In genomic region chr8:4237814-4238433, GRCm38 (mm10) we compare ENCODE assay signal across 8 mouse cellular contexts. TPM values are rescaled to one million over a fixed set of nuclear protein-coding genes. Genes with fewer than 3 reads are reported as not detected.
DNase-seq lines count a peak whose midpoint lies in the region; ATAC-seq and TF ChIP-seq lines count a peak whose summit lies in the region.

No protein-coding gene starts in this region.

- H3K4me2 ChIP-seq in heart, embryonic 11.5 days = peak overlapping the region; percentile 61
- peak overlapping the region; percentile 79 for H3K4me2 ChIP-seq in heart, postnatal 0 days (ENCODE audit: low read depth, low read length)
- H3K4me2 ChIP-seq in limb, embryonic 15.5 days = peak overlapping the region; percentile 64
- H3K4me2 ChIP-seq in neural tube, embryonic 13.5 days = peak overlapping the region; percentile 74

- no peak for TF ChIP-seq EP300 in heart, postnatal 0 days (IDR thresholded peaks at IDR 0.05; ENCODE audit: low read depth)

- H3K4me1 ChIP-seq in heart, embryonic 11.5 days (ENCODE audit: control insufficient read depth, insufficient read depth, low read length) = peaks cover 10% of the 10 kb centered on the region
- peaks cover 18% of the 10 kb centered on the region for H3K4me1 ChIP-seq in bone marrow macrophage, adult 2 months (ENCODE audit: control insufficient read depth, insufficient read depth, low read length)
- peaks cover 22% of the 10 kb centered on the region for H3K4me1 ChIP-seq in heart, postnatal 0 days (ENCODE audit: control insufficient read depth, insufficient read depth)
- peaks cover 27% of the 10 kb centered on the region for H3K4me1 ChIP-seq in limb, embryonic 15.5 days
- peaks cover 33% of the 10 kb centered on the region for H3K4me1 ChIP-seq in neural tube, embryonic 13.5 days (replicated peaks)

- H3K36me3 ChIP-seq in heart, embryonic 11.5 days (ENCODE audit: control insufficient read depth, insufficient read depth, low read length) = peaks cover 3% of the 10 kb centered on the region; the same call in 1 of the 2 replicates
- H3K36me3 ChIP-seq in heart, postnatal 0 days (replicated peaks; ENCODE audit: control insufficient read depth, insufficient read depth, low read length) = peaks cover 12% of the 10 kb centered on the region
- H3K36me3 ChIP-seq in limb, embryonic 15.5 days = peaks cover 15% of the 10 kb centered on the region
- peaks cover 24% of the 10 kb centered on the region for H3K36me3 ChIP-seq in neural tube, embryonic 13.5 days

- H3K4me3 ChIP-seq in heart, embryonic 11.5 days (ENCODE audit: low read depth, low read length) = peak overlapping the region; percentile 68
- peak overlapping the region; percentile 65 for H3K4me3 ChIP-seq in bone marrow macrophage, adult 2 months (ENCODE audit: insufficient read depth, low read length)
- H3K4me3 ChIP-seq in heart, postnatal 0 days (ENCODE audit: low read depth, low read length) = peak overlapping the region; percentile 92
- peak overlapping the region; percentile 78 for H3K4me3 ChIP-seq in limb, embryonic 15.5 days
- H3K4me3 ChIP-seq in neural tube, embryonic 13.5 days = peak overlapping the region; percentile 87

- WGBS in heart, embryonic 11.5 days (ENCODE audit: insufficient replicate concordance) = 18% methylated on average over 15 of the region's 15 CpGs
- 16% methylated on average over 15 of the region's 15 CpGs for WGBS in heart, postnatal 0 days
- WGBS in limb, embryonic 15.5 days = 21% methylated on average over 15 of the region's 15 CpGs
- WGBS in neural tube, embryonic 13.5 days = 21% methylated on average over 15 of the region's 15 CpGs

- no peak for TF ChIP-seq CTCF in bone marrow macrophage, adult 2 months (IDR thresholded peaks at IDR 0.05; ENCODE audit: low read depth, low read length)
- TF ChIP-seq CTCF in heart, postnatal 0 days (IDR thresholded peaks at IDR 0.05; ENCODE audit: low read depth) = no peak

- no peak for TF ChIP-seq POLR2A in bone marrow macrophage, adult 2 months (IDR thresholded peaks at IDR 0.05; ENCODE audit: borderline replicate concordance, low read depth, low read length)

- DNase-seq in heart, postnatal 4 days = no peak
- peak; percentile 14 for DNase-seq in heart, postnatal 0 days (ENCODE audit: low spot score)
- no peak for DNase-seq in thymus, adult 18-20 months
- no peak for DNase-seq in retina, embryonic 14.5 days (ENCODE audit: low spot score)

- peaks cover 9% of the 10 kb centered on the region for H3K27me3 ChIP-seq in heart, embryonic 11.5 days (ENCODE audit: control insufficient read depth, insufficient read depth, low read length)
- no peaks in the 10 kb centered on the region for H3K27me3 ChIP-seq in heart, postnatal 0 days (ENCODE audit: control insufficient read depth, insufficient read depth, low read length)
- H3K27me3 ChIP-seq in limb, embryonic 15.5 days = no peaks in the 10 kb centered on the region
- H3K27me3 ChIP-seq in neural tube, embryonic 13.5 days = no peaks in the 10 kb centered on the region

- H3K9ac ChIP-seq in heart, embryonic 11.5 days (ENCODE audit: low read depth, low read length) = peak overlapping the region; percentile 88
- peak overlapping the region; percentile 76 for H3K9ac ChIP-seq in heart, postnatal 0 days (replicated peaks; ENCODE audit: low read depth, low read length)
- peak overlapping the region; percentile 67 for H3K9ac ChIP-seq in limb, embryonic 15.5 days
- H3K9ac ChIP-seq in neural tube, embryonic 13.5 days = peak overlapping the region; percentile 74

- H3K9me3 ChIP-seq in heart, embryonic 11.5 days (replicated peaks; ENCODE audit: control insufficient read depth, low read length) = no peaks in the 10 kb centered on the region
- no peaks in the 10 kb centered on the region for H3K9me3 ChIP-seq in heart, postnatal 0 days (replicated peaks; ENCODE audit: control insufficient read depth, low read length)
- H3K9me3 ChIP-seq in limb, embryonic 15.5 days = no peaks in the 10 kb centered on the region
- H3K9me3 ChIP-seq in neural tube, embryonic 13.5 days = no peaks in the 10 kb centered on the region

- peak overlapping the region; percentile 95 for H3K27ac ChIP-seq in heart, embryonic 11.5 days (ENCODE audit: low read depth, low read length)
- peak overlapping the region; percentile 82 for H3K27ac ChIP-seq in bone marrow macrophage, adult 2 months (ENCODE audit: insufficient read depth, low read depth, low read length)
- peak overlapping the region; percentile 97 for H3K27ac ChIP-seq in heart, postnatal 0 days (ENCODE audit: low read depth)
- peak overlapping the region; percentile 96 for H3K27ac ChIP-seq in limb, embryonic 15.5 days
- H3K27ac ChIP-seq in neural tube, embryonic 13.5 days (replicated peaks) = peak overlapping the region; percentile 94

- ATAC-seq in heart, embryonic 11.5 days (replicated peaks; ENCODE audit: insufficient number of reproducible peaks, low FRiP score, low TSS enrichment) = no peak
- no peak for ATAC-seq in heart, postnatal 0 days (ENCODE audit: insufficient read depth, low read depth)
- 0 out of 2 replicates have a peak, but pooled peaks have one; percentile 0 for ATAC-seq in limb, embryonic 15.5 days (ENCODE audit: insufficient number of reproducible peaks, low FRiP score, low TSS enrichment, low read depth)
- ATAC-seq in neural tube, embryonic 13.5 days (ENCODE audit: low read depth) = peak; percentile 0; the same call in 1 of the 2 replicates

RNA-seq across cellular contexts. Expression of gene Map2k7, which starts 0.6 kb away (rescaled TPM):
- polyA plus RNA-seq in heart, embryonic 11.5 days (2014; fragmentation: Nextera tagmentation; extraction: Ambion mirVana) = 12.5 and 14.4 TPM in 2 replicates
- total RNA-seq in heart, postnatal 4 days (2021) = 10 to 100 TPM; 66.7 to 68.9 TPM
- polyA plus RNA-seq in bone marrow macrophage, adult 2 months (2012; ENCODE audit: insufficient read depth, insufficient read length, missing spikeins) = 75.4 and 77.0 TPM in 2 replicates
- total RNA-seq in heart, postnatal 0 days (2014; rRNA removed; ENCODE audit: low replicate concordance) = 27.7 and 36.8 TPM in 2 replicates
- polyA plus RNA-seq in heart, postnatal 0 days (2015; fragmentation: Nextera tagmentation; extraction: Ambion mirVana) = 18.7 and 21.0 TPM in 2 replicates
- polyA plus RNA-seq in limb, embryonic 15.5 days (2015; fragmentation: Nextera tagmentation; extraction: Ambion mirVana) = 25.1 and 27.1 TPM in 2 replicates
- polyA plus RNA-seq in neural tube, embryonic 13.5 days (2015; fragmentation: Nextera tagmentation; extraction: Ambion mirVana) = 36.9 and 38.9 TPM in 2 replicates

RNA-seq across cellular contexts. Expression of gene Gm49320, which starts 0.7 kb away (rescaled TPM):
- 0.07 TPM in 1 of 2 replicates, not detected in the other for polyA plus RNA-seq in heart, embryonic 11.5 days (2014; fragmentation: Nextera tagmentation; extraction: Ambion mirVana)
- under 1 TPM; 0.24 to 0.52 TPM for total RNA-seq in heart, postnatal 4 days (2021)
- polyA plus RNA-seq in bone marrow macrophage, adult 2 months (2012; ENCODE audit: insufficient read depth, insufficient read length, missing spikeins) = not detected in 2 replicates
- total RNA-seq in heart, postnatal 0 days (2014; rRNA removed; ENCODE audit: low replicate concordance) = 0.66 TPM in 1 of 2 replicates, not detected in the other
- polyA plus RNA-seq in heart, postnatal 0 days (2015; fragmentation: Nextera tagmentation; extraction: Ambion mirVana) = 0.19 and 0.34 TPM in 2 replicates
- 0.90 and 1.4 TPM in 2 replicates for polyA plus RNA-seq in limb, embryonic 15.5 days (2015; fragmentation: Nextera tagmentation; extraction: Ambion mirVana)
- polyA plus RNA-seq in neural tube, embryonic 13.5 days (2015; fragmentation: Nextera tagmentation; extraction: Ambion mirVana) = 1.6 and 1.9 TPM in 2 replicates

RNA-seq across cellular contexts. Expression of gene Tgfbr3l, which starts 10.1 kb away (rescaled TPM):
- 2.5 and 2.9 TPM in 2 replicates for polyA plus RNA-seq in heart, embryonic 11.5 days (2014; fragmentation: Nextera tagmentation; extraction: Ambion mirVana)
- total RNA-seq in heart, postnatal 4 days (2021) = 1 to 10 TPM; 4.0 to 5.5 TPM
- polyA plus RNA-seq in bone marrow macrophage, adult 2 months (2012; ENCODE audit: insufficient read depth, insufficient read length, missing spikeins) = 3.6 and 4.4 TPM in 2 replicates
- total RNA-seq in heart, postnatal 0 days (2014; rRNA removed; ENCODE audit: low replicate concordance) = 3.9 and 6.4 TPM in 2 replicates
- polyA plus RNA-seq in heart, postnatal 0 days (2015; fragmentation: Nextera tagmentation; extraction: Ambion mirVana) = 1.8 and 2.7 TPM in 2 replicates
- 2.8 and 4.2 TPM in 2 replicates for polyA plus RNA-seq in limb, embryonic 15.5 days (2015; fragmentation: Nextera tagmentation; extraction: Ambion mirVana)
- 3.3 and 7.0 TPM in 2 replicates for polyA plus RNA-seq in neural tube, embryonic 13.5 days (2015; fragmentation: Nextera tagmentation; extraction: Ambion mirVana)

RNA-seq across cellular contexts. Expression of gene Lrrc8e, which starts 11.3 kb away (rescaled TPM):
- polyA plus RNA-seq in heart, embryonic 11.5 days (2014; fragmentation: Nextera tagmentation; extraction: Ambion mirVana) = 0.06 TPM in 1 of 2 replicates, not detected in the other
- under 1 TPM; 0.14 TPM for total RNA-seq in heart, postnatal 4 days (2021)
- not detected in 2 replicates for polyA plus RNA-seq in bone marrow macrophage, adult 2 months (2012; ENCODE audit: insufficient read depth, insufficient read length, missing spikeins)
- 0.08 TPM in 1 of 2 replicates, not detected in the other for total RNA-seq in heart, postnatal 0 days (2014; rRNA removed; ENCODE audit: low replicate concordance)
- polyA plus RNA-seq in heart, postnatal 0 days (2015; fragmentation: Nextera tagmentation; extraction: Ambion mirVana) = 0.08 and 0.21 TPM in 2 replicates
- polyA plus RNA-seq in limb, embryonic 15.5 days (2015; fragmentation: Nextera tagmentation; extraction: Ambion mirVana) = 2.3 TPM in 2 replicates
- 0.25 TPM in 1 of 2 replicates, not detected in the other for polyA plus RNA-seq in neural tube, embryonic 13.5 days (2015; fragmentation: Nextera tagmentation; extraction: Ambion mirVana)

RNA-seq across cellular contexts. Expression of gene Snapc2, which starts 15.0 kb away (rescaled TPM):
- 41.7 and 45.3 TPM in 2 replicates for polyA plus RNA-seq in heart, embryonic 11.5 days (2014; fragmentation: Nextera tagmentation; extraction: Ambion mirVana)
- 10 to 100 TPM; 19.5 to 21.6 TPM for total RNA-seq in heart, postnatal 4 days (2021)
- 17.6 and 20.7 TPM in 2 replicates for polyA plus RNA-seq in bone marrow macrophage, adult 2 months (2012; ENCODE audit: insufficient read depth, insufficient read length, missing spikeins)
- 32.6 and 84.9 TPM in 2 replicates for total RNA-seq in heart, postnatal 0 days (2014; rRNA removed; ENCODE audit: low replicate concordance)
- 26.7 and 29.9 TPM in 2 replicates for polyA plus RNA-seq in heart, postnatal 0 days (2015; fragmentation: Nextera tagmentation; extraction: Ambion mirVana)
- polyA plus RNA-seq in limb, embryonic 15.5 days (2015; fragmentation: Nextera tagmentation; extraction: Ambion mirVana) = 50.6 and 55.9 TPM in 2 replicates
- 58.5 and 59.0 TPM in 2 replicates for polyA plus RNA-seq in neural tube, embryonic 13.5 days (2015; fragmentation: Nextera tagmentation; extraction: Ambion mirVana)

Comparison
In these comparisons a context has a peak if more than half of its experiments do, and no peak if none do; other contexts are left out.
1. ATAC-seq: peak in limb, embryonic 15.5 days (single experiment) and neural tube, embryonic 13.5 days (single experiment); none in heart, embryonic 11.5 days (single experiment) and heart, postnatal 0 days (single experiment).
2. Peak in every context shown above with its lines, with median percentiles within 50 percentile points of each other: H3K27ac ChIP-seq, H3K4me2 ChIP-seq, H3K4me3 ChIP-seq and H3K9ac ChIP-seq.